Mouse (Mus musculus) liver, embryonic 15.5 days (tissue): ENCODE measurements around the gene Uox. TPM values are rescaled to one million over a fixed set of nuclear protein-coding genes. Genes with fewer than 3 reads are reported as not detected.

Experiments used
- ATAC-seq: fragments of 200-750 bp; cut with Nextera tagmentation; 2 replicates; pipeline ENCODE4 v1.8.0; 2017; ENCODE audit warnings: moderate number of reproducible peaks, mild to moderate bottlenecking, moderate library complexity; ENCODE audit not compliant: insufficient read depth
- H3K27ac ChIP-seq: fragments of 300-500 bp; sonication (generic); replicated peaks from 2 replicates; pipeline ENCODE4 v1.5.1; 2015; ENCODE audit warnings: mild to moderate bottlenecking, inconsistent platforms
- H3K27me3 ChIP-seq: fragments of 300-500 bp; sonication (generic); 2 replicates; pipeline ENCODE4 v1.6.1; 2015; ENCODE audit warnings: mild to moderate bottlenecking, inconsistent platforms
- H3K36me3 ChIP-seq: fragments of 300-500 bp; sonication (generic); replicated peaks from 2 replicates; pipeline ENCODE4 v1.6.1; 2015; ENCODE audit warnings: moderate library complexity, mild to moderate bottlenecking, inconsistent platforms
- H3K4me1 ChIP-seq: fragments of 300-500 bp; sonication (generic); replicated peaks from 2 replicates; pipeline ENCODE4 v1.6.1; 2015; ENCODE audit warnings: inconsistent platforms
- H3K4me2 ChIP-seq: fragments of 300-500 bp; sonication (generic); 2 replicates; pipeline ENCODE4 v1.6.1; 2015; ENCODE audit warnings: moderate library complexity, mild to moderate bottlenecking, inconsistent platforms
- H3K4me3 ChIP-seq: fragments of 300-500 bp; sonication (generic); replicated peaks from 2 replicates; pipeline ENCODE4 v1.5.1; 2015; ENCODE audit warnings: mild to moderate bottlenecking, inconsistent platforms
- H3K9ac ChIP-seq: fragments of 300-500 bp; sonication (generic); 2 replicates; pipeline ENCODE4 v1.6.1; 2015; ENCODE audit warnings: moderate library complexity, mild to moderate bottlenecking, inconsistent platforms
- H3K9me3 ChIP-seq: fragments of 300-500 bp; sonication (generic); replicated peaks from 2 replicates; pipeline ENCODE4 v1.6.1; 2016; ENCODE audit warnings: inconsistent platforms
- WGBS: fragments of 180-500 bp; shearing (Covaris S2); methylation state at CpG from one replicate; pipeline ENCODE4 v1.1.7; 2015; ENCODE audit warnings: mixed read lengths; ENCODE audit not compliant: insufficient replicate concordance; 5-methylcytosine and 5-hydroxymethylcytosine counted together
- polyA plus RNA-seq: library from polyadenylated mRNA; unstranded; fragments of >200 nt; fragmentation: Nextera tagmentation; extraction: Ambion mirVana; gene quantifications from 2 replicates; pipeline ENCODE4 v1.2.1, GENCODE M21; 2015

Gene Uox
- polyA plus RNA-seq, 1 experiment from 2014 or later: 30.4 TPM

GRCm38 (mm10) chr3:146607368-146607767 lies 37.1 kb downstream of the Uox start:
- H3K4me3 ChIP-seq: no peak overlapping the region
- 34% methylated on average over 1 of the region's 1 CpGs for WGBS
- no peaks in the 10 kb centered on the region for H3K27me3 ChIP-seq
- H3K27ac ChIP-seq: no peak overlapping the region
- ATAC-seq: no peak
- H3K9me3 ChIP-seq: no peaks in the 10 kb centered on the region
- H3K9ac ChIP-seq: no peak overlapping the region
- H3K36me3 ChIP-seq: no peaks in the 10 kb centered on the region
- H3K4me1 ChIP-seq: no peaks in the 10 kb centered on the region
- no peak overlapping the region for H3K4me2 ChIP-seq

GRCm38 (mm10) chr3:146610322-146610721 lies 40.1 kb downstream of the Uox start:
- no peaks in the 10 kb centered on the region for H3K9me3 ChIP-seq
- no peaks in the 10 kb centered on the region for H3K27me3 ChIP-seq
- H3K4me3 ChIP-seq: no peak overlapping the region
- no peaks in the 10 kb centered on the region for H3K36me3 ChIP-seq
- H3K27ac ChIP-seq: no peak overlapping the region
- no peak overlapping the region for H3K4me2 ChIP-seq
- H3K4me1 ChIP-seq: 0 out of 2 replicates have a peak, but pooled peaks cover 1% of the 10 kb centered on the region
- H3K9ac ChIP-seq: no peak overlapping the region
- no peak for ATAC-seq
- WGBS: 65% methylated on average over 10 of the region's 10 CpGs

GRCm38 (mm10) chr3:146611261-146611660 lies 41.0 kb downstream of the Uox start:
- Histone ChIP-seq H3K27me3 (no peaks in the 10 kb centered on the region), H3K27ac (no peak overlapping the region), H3K4me3 (no peak overlapping the region), H3K4me1 (0 out of 2 replicates have a peak, but pooled peaks cover 4% of the 10 kb centered on the region), H3K4me2 (no peak overlapping the region), H3K9ac (no peak overlapping the region), H3K9me3 (no peaks in the 10 kb centered on the region), H3K36me3 (no peaks in the 10 kb centered on the region)
- 67% methylated on average over 4 of the region's 4 CpGs for WGBS
- ATAC-seq: no peak

- Histone ChIP-seq H3K9ac (no peak overlapping the region), H3K4me2 (no peak overlapping the region), H3K27me3 (no peaks in the 10 kb centered on the region), H3K4me1 (0 out of 2 replicates have a peak, but pooled peaks cover 4% of the 10 kb centered on the region), H3K27ac (no peak overlapping the region), H3K9me3 (no peaks in the 10 kb centered on the region), H3K4me3 (no peak overlapping the region), H3K36me3 (no peaks in the 10 kb centered on the region)
- 55% methylated on average over 4 of the region's 4 CpGs for WGBS
- ATAC-seq: no peak
Measured at GRCm38 (mm10) chr3:146611821-146612220, 41.6 kb downstream of the Uox start.

- WGBS: 36% methylated on average over 4 of the region's 4 CpGs
- H3K27ac ChIP-seq: no peak within 1 kb of the TSS
- H3K4me2 ChIP-seq: no peak within 1 kb of the TSS
- no peaks in the 10 kb centered on the region for H3K9me3 ChIP-seq
- no peaks in the 10 kb centered on the region for H3K27me3 ChIP-seq
- no peak within 1 kb of the TSS for H3K4me3 ChIP-seq
- ATAC-seq: no peak
- no peak within 1 kb of the TSS for H3K9ac ChIP-seq
- H3K36me3 ChIP-seq: no peaks in the 10 kb centered on the region
- H3K4me1 ChIP-seq: peaks cover 18% of the 10 kb centered on the region
Measured at GRCm38 (mm10) chr3:146615496-146615895, 45.3 kb downstream of the Uox start, which contains the start of gene Dnase2b. Gene Dnase2b (minus strand): TSS chr3:146615596.

GRCm38 (mm10) chr3:146616533-146617283 lies 46.5 kb downstream of the Uox start:
- H3K9me3 ChIP-seq: no peaks in the 10 kb centered on the region
- H3K9ac ChIP-seq: no peak overlapping the region
- no peak overlapping the region for H3K4me3 ChIP-seq
- no peak overlapping the region for H3K27ac ChIP-seq
- peaks cover 18% of the 10 kb centered on the region for H3K4me1 ChIP-seq
- no peak overlapping the region for H3K4me2 ChIP-seq
- H3K27me3 ChIP-seq: no peaks in the 10 kb centered on the region
- 56% methylated on average over 5 of the region's 5 CpGs for WGBS
- no peaks in the 10 kb centered on the region for H3K36me3 ChIP-seq
- ATAC-seq: no peak

GRCm38 (mm10) chr3:146617946-146618345 lies 47.7 kb downstream of the Uox start:
- Histone ChIP-seq H3K27me3 (no peaks in the 10 kb centered on the region), H3K36me3 (no peaks in the 10 kb centered on the region), H3K9ac (no peak overlapping the region), H3K4me1 (peaks cover 18% of the 10 kb centered on the region), H3K4me3 (no peak overlapping the region), H3K9me3 (no peaks in the 10 kb centered on the region), H3K27ac (no peak overlapping the region), H3K4me2 (no peak overlapping the region)
- ATAC-seq: peak; percentile 59

- Histone ChIP-seq H3K9ac (no peak overlapping the region), H3K4me2 (no peak overlapping the region), H3K4me1 (peaks cover 18% of the 10 kb centered on the region), H3K4me3 (no peak overlapping the region), H3K27me3 (no peaks in the 10 kb centered on the region), H3K36me3 (no peaks in the 10 kb centered on the region), H3K27ac (no peak overlapping the region), H3K9me3 (no peaks in the 10 kb centered on the region)
- 25% methylated on average over 4 of the region's 4 CpGs for WGBS
- ATAC-seq: peak; percentile 70
Measured at GRCm38 (mm10) chr3:146618357-146618756, 48.1 kb downstream of the Uox start.

- Histone ChIP-seq H3K9me3 (no peaks in the 10 kb centered on the region), H3K36me3 (no peaks in the 10 kb centered on the region), H3K27ac (no peak overlapping the region), H3K27me3 (no peaks in the 10 kb centered on the region), H3K4me1 (peaks cover 18% of the 10 kb centered on the region), H3K9ac (no peak overlapping the region), H3K4me2 (no peak overlapping the region), H3K4me3 (no peak overlapping the region)
- 70% methylated on average over 10 of the region's 10 CpGs for WGBS
- ATAC-seq: no peak
Measured at GRCm38 (mm10) chr3:146620101-146620500, 49.9 kb downstream of the Uox start.

GRCm38 (mm10) chr3:146620555-146621249 lies 50.5 kb downstream of the Uox start:
- 69% methylated on average over 14 of the region's 14 CpGs for WGBS
- no peak overlapping the region for H3K4me2 ChIP-seq
- H3K4me1 ChIP-seq: peaks cover 14% of the 10 kb centered on the region

GRCm38 (mm10) chr3:146621966-146622365 lies 51.7 kb downstream of the Uox start:
- H3K36me3 ChIP-seq: no peaks in the 10 kb centered on the region
- ATAC-seq: no peak
- H3K4me2 ChIP-seq: no peak overlapping the region
- WGBS: 74% methylated on average over 11 of the region's 11 CpGs
- H3K4me1 ChIP-seq: peaks cover 14% of the 10 kb centered on the region
- no peaks in the 10 kb centered on the region for H3K27me3 ChIP-seq
- no peak overlapping the region for H3K27ac ChIP-seq
- no peak overlapping the region for H3K9ac ChIP-seq
- H3K9me3 ChIP-seq: no peaks in the 10 kb centered on the region
- no peak overlapping the region for H3K4me3 ChIP-seq

More at GRCm38 (mm10) chr3:146620555-146621249, 50.5 kb downstream of the Uox start:
- H3K9ac ChIP-seq: no peak overlapping the region
- no peaks in the 10 kb centered on the region for H3K36me3 ChIP-seq
- no peak overlapping the region for H3K4me3 ChIP-seq
- no peaks in the 10 kb centered on the region for H3K27me3 ChIP-seq
- no peaks in the 10 kb centered on the region for H3K9me3 ChIP-seq
- no peak for ATAC-seq
- no peak overlapping the region for H3K27ac ChIP-seq
